Mouse (Mus musculus) midbrain, embryonic 11.5 days (tissue): Measurements from ENCODE around the gene Olfr205. TPM values are rescaled to one million over a fixed set of nuclear protein-coding genes. Genes with fewer than 3 reads are reported as not detected.
"Not testable (repeated sequence)": the region's sequence is repeated elsewhere in the genome, so short reads cannot be mapped to it uniquely, and the experiment has no call there.

Experiments
- ATAC-seq: fragments of 200-750 bp; cut with Nextera tagmentation; 2 replicates; pipeline ENCODE4 v1.8.0; 2017; ENCODE audit warnings: moderate TSS enrichment, moderate library complexity; ENCODE audit not compliant: low FRiP score
- DNase-seq: peaks from one replicate; pipeline ENCODE4 v3.0.0; 2015; ENCODE audit warnings: low spot score; ENCODE audit errors: missing footprints
- H3K27ac ChIP-seq: fragments of 300-500 bp; sonication (generic); 2 replicates; pipeline ENCODE4 v1.5.1; 2014; ENCODE audit warnings: low read depth, low read length
- H3K27me3 ChIP-seq: fragments of 300-500 bp; sonication (generic); 2 replicates; pipeline ENCODE4 v1.6.1; 2014; ENCODE audit warnings: mild to moderate bottlenecking, low read length, moderate library complexity, mixed read lengths; ENCODE audit not compliant: control insufficient read depth, insufficient read depth
- H3K36me3 ChIP-seq: fragments of 300-500 bp; sonication (generic); 2 replicates; pipeline ENCODE4 v1.6.1; 2014; ENCODE audit warnings: mild to moderate bottlenecking, low read length, moderate library complexity, mixed read lengths; ENCODE audit not compliant: control insufficient read depth, insufficient read depth
- H3K4me1 ChIP-seq: fragments of 300-500 bp; sonication (generic); 2 replicates; pipeline ENCODE4 v1.6.1; 2014; ENCODE audit warnings: low read length; ENCODE audit not compliant: control insufficient read depth, insufficient read depth
- H3K4me2 ChIP-seq: fragments of 300-500 bp; sonication (generic); 2 replicates; pipeline ENCODE4 v1.6.1; 2014; ENCODE audit warnings: mild to moderate bottlenecking, moderate library complexity
- H3K4me3 ChIP-seq: fragments of 300-500 bp; sonication (generic); 2 replicates; pipeline ENCODE4 v1.5.1; 2014; ENCODE audit warnings: low read depth, low read length
- H3K9ac ChIP-seq: fragments of 300-500 bp; sonication (generic); 2 replicates; pipeline ENCODE4 v1.6.1; 2014; ENCODE audit warnings: low read length
- H3K9me3 ChIP-seq: fragments of 300-500 bp; sonication (generic); 2 replicates; pipeline ENCODE4 v1.6.1; 2016; ENCODE audit warnings: low read length; ENCODE audit not compliant: control insufficient read depth
- WGBS: fragments of 180-500 bp; shearing (Covaris S2); extraction: QIAGEN DNeasy Blood & Tissue Kit; methylation state at CpG from one replicate; pipeline ENCODE4 v1.1.7; 2014; 5-methylcytosine and 5-hydroxymethylcytosine counted together
- polyA plus RNA-seq: library from polyadenylated mRNA; unstranded; fragments of >200 nt; fragmentation: Nextera tagmentation; extraction: Ambion mirVana; gene quantifications from 2 replicates; pipeline ENCODE4 v1.2.1, GENCODE M21; 2014

Gene Olfr205
- not detected in 2 replicates for polyA plus RNA-seq

GRCm38 (mm10) chr16:59331038-59331437 is at the start of gene Olfr205:
Gene Olfr205, minus strand, starts transcription at chr16:59331138.
- DNase-seq, result no peak
- Histone ChIP-seq H3K27ac (no peak within 1 kb of the TSS), H3K36me3 (no peaks in the 10 kb centered on the region), H3K4me3 (no peak within 1 kb of the TSS), H3K9ac (no peak within 1 kb of the TSS), H3K27me3 (no peaks in the 10 kb centered on the region), H3K9me3 (no peaks in the 10 kb centered on the region), H3K4me1 (no peaks in the 10 kb centered on the region), H3K4me2 (no peak within 1 kb of the TSS)
- ATAC-seq, result no peak

GRCm38 (mm10) chr16:59363893-59364292 is 33.0 kb upstream of the Olfr205 start, which contains the start of gene Olfr209:
Gene Olfr209, minus strand, starts transcription at chr16:59363993.
- Histone ChIP-seq H3K9ac (no peak within 1 kb of the TSS), H3K27me3 (no peaks in the 10 kb centered on the region), H3K27ac (no peak within 1 kb of the TSS), H3K4me3 (no peak within 1 kb of the TSS), H3K9me3 (no peaks in the 10 kb centered on the region), H3K4me2 (no peak within 1 kb of the TSS), H3K4me1 (no peaks in the 10 kb centered on the region), H3K36me3 (no peaks in the 10 kb centered on the region)
- ATAC-seq (no peak), DNase-seq (no peak)
- WGBS, result 83% methylated on average over 2 of the region's 2 CpGs

GRCm38 (mm10) chr16:59349146-59349545 is 18.2 kb upstream of the Olfr205 start, which contains the start of gene Olfr206:
Gene Olfr206, minus strand, starts transcription at chr16:59349246.
- no peaks in the 10 kb centered on the region for H3K36me3 ChIP-seq
- H3K9me3 ChIP-seq, result no peaks in the 10 kb centered on the region
- no peak within 1 kb of the TSS for H3K9ac ChIP-seq
- ATAC-seq (no peak), DNase-seq (peak; percentile 67)
- no peaks in the 10 kb centered on the region for H3K27me3 ChIP-seq
- H3K4me2 ChIP-seq, result no peak within 1 kb of the TSS
- no peaks in the 10 kb centered on the region for H3K4me1 ChIP-seq
- 73% methylated on average over 1 of the region's 1 CpGs for WGBS
- no peak within 1 kb of the TSS for H3K4me3 ChIP-seq
- H3K27ac ChIP-seq, result no peak within 1 kb of the TSS

- WGBS, result 72% methylated on average over 1 of the region's 1 CpGs
- H3K4me3 ChIP-seq, H3K9ac ChIP-seq, H3K9me3 ChIP-seq, H3K4me1 ChIP-seq, H3K36me3 ChIP-seq, DNase-seq, H3K4me2 ChIP-seq, ATAC-seq, H3K27ac ChIP-seq, H3K27me3 ChIP-seq: not testable (repeated sequence)
Observed at GRCm38 (mm10) chr16:59323262-59323661, 7.7 kb downstream of the Olfr205 start.

- ATAC-seq, result no peak
- H3K9ac ChIP-seq, result no peak within 1 kb of the TSS
- H3K9me3 ChIP-seq, result no peaks in the 10 kb centered on the region
- H3K27me3 ChIP-seq, result no peaks in the 10 kb centered on the region
- H3K27ac ChIP-seq, result no peak within 1 kb of the TSS
- no peaks in the 10 kb centered on the region for H3K36me3 ChIP-seq
- H3K4me3 ChIP-seq, result no peak within 1 kb of the TSS
- H3K4me2 ChIP-seq, result no peak within 1 kb of the TSS
- H3K4me1 ChIP-seq, result no peaks in the 10 kb centered on the region
- no peak for DNase-seq
Observed at GRCm38 (mm10) chr16:59318148-59318547, 12.8 kb downstream of the Olfr205 start, which contains the start of gene Olfr204. Gene Olfr204, minus strand, starts transcription at chr16:59318248.

GRCm38 (mm10) chr16:59298581-59298980 is 32.4 kb downstream of the Olfr205 start, which contains the start of gene Olfr203:
Gene Olfr203, plus strand, starts transcription at chr16:59298881.
- Histone ChIP-seq H3K9ac (no peak within 1 kb of the TSS), H3K9me3 (no peaks in the 10 kb centered on the region), H3K4me2 (no peak within 1 kb of the TSS), H3K27me3 (no peaks in the 10 kb centered on the region), H3K4me1 (no peaks in the 10 kb centered on the region), H3K36me3 (no peaks in the 10 kb centered on the region), H3K27ac (no peak within 1 kb of the TSS), H3K4me3 (no peak within 1 kb of the TSS)
- no peak for ATAC-seq
- 92% methylated on average over 2 of the region's 2 CpGs for WGBS
- no peak for DNase-seq

- WGBS, result 85% methylated on average over 9 of the region's 9 CpGs
- H3K27me3 ChIP-seq, H3K9me3 ChIP-seq, ATAC-seq, H3K4me2 ChIP-seq, H3K27ac ChIP-seq, DNase-seq, H3K4me1 ChIP-seq, H3K4me3 ChIP-seq, H3K36me3 ChIP-seq, H3K9ac ChIP-seq: not testable (repeated sequence)
Observed at GRCm38 (mm10) chr16:59287576-59287975, 43.4 kb downstream of the Olfr205 start.

- no peak within 1 kb of the TSS for H3K9ac ChIP-seq
- no peak within 1 kb of the TSS for H3K4me3 ChIP-seq
- ATAC-seq, result no peak
- H3K9me3 ChIP-seq, result no peaks in the 10 kb centered on the region
- H3K27me3 ChIP-seq, result no peaks in the 10 kb centered on the region
- H3K4me1 ChIP-seq, result no peaks in the 10 kb centered on the region
- H3K36me3 ChIP-seq, result no peaks in the 10 kb centered on the region
- 89% methylated on average over 1 of the region's 1 CpGs for WGBS
- no peak within 1 kb of the TSS for H3K4me2 ChIP-seq
- H3K27ac ChIP-seq, result no peak within 1 kb of the TSS
- no peak for DNase-seq
Observed at GRCm38 (mm10) chr16:59286693-59287092, 44.2 kb downstream of the Olfr205 start, which contains the start of gene Olfr202. Gene Olfr202, minus strand, starts transcription at chr16:59286793.

- DNase-seq, result no peak
Observed at GRCm38 (mm10) chr16:59283476-59283875, 47.5 kb downstream of the Olfr205 start.

More at GRCm38 (mm10) chr16:59283476-59283875, 47.5 kb downstream of the Olfr205 start:
- no peak overlapping the region for H3K9ac ChIP-seq
- H3K27ac ChIP-seq, result no peak overlapping the region
- no peaks in the 10 kb centered on the region for H3K4me1 ChIP-seq
- no peak for ATAC-seq
- no peaks in the 10 kb centered on the region for H3K36me3 ChIP-seq
- WGBS, result 83% methylated on average over 1 of the region's 1 CpGs
- H3K4me3 ChIP-seq, result no peak overlapping the region
- no peaks in the 10 kb centered on the region for H3K27me3 ChIP-seq
- no peaks in the 10 kb centered on the region for H3K9me3 ChIP-seq
- no peak overlapping the region for H3K4me2 ChIP-seq
